Mouse (Mus musculus): ENCODE data around the gene Supt16. TPM values are rescaled to one million over a fixed set of nuclear protein-coding genes. Genes with fewer than 3 reads are reported as not detected.
A peak's percentile ranks its signal among the peaks of the same experiment; 100 is the strongest.

The Supt16 gene
- polyA plus RNA-seq, 1 experiment from 2014 or later: 39.0 TPM

- no peak for ATAC-seq
Measured at GRCm38 (mm10) chr14:52199412-52199811, 2.2 kb upstream of the Supt16 start.

GRCm38 (mm10) chr14:52198141-52198540 is 925 bp upstream of the Supt16 start:
- H3K9me3 ChIP-seq (ENCODE audit: control insufficient read depth, low read length): no peaks in the 10 kb centered on the region
- no peak overlapping the region for H3K9ac ChIP-seq (ENCODE audit: low read depth, low read length)
- no peak overlapping the region for H3K4me3 ChIP-seq (ENCODE audit: low read length)
- no peak overlapping the region for H3K27ac ChIP-seq (ENCODE audit: low read depth, low read length)
- no peak for ATAC-seq
- H3K4me1 ChIP-seq (ENCODE audit: control insufficient read depth, insufficient read depth, low read depth, low read length): peaks cover 18% of the 10 kb centered on the region
- no peaks in the 10 kb centered on the region for H3K27me3 ChIP-seq (replicated peaks; ENCODE audit: control insufficient read depth, insufficient read depth, low read length)
- WGBS: 25% methylated on average over 3 of the region's 3 CpGs
- H3K36me3 ChIP-seq (ENCODE audit: control insufficient read depth, insufficient read depth, low read length): peaks cover 21% of the 10 kb centered on the region
- peak overlapping the region; percentile 73; the same call in 1 of the 2 replicates for H3K4me2 ChIP-seq (ENCODE audit: low read length)

More at GRCm38 (mm10) chr14:52199412-52199811, 2.2 kb upstream of the Supt16 start:
- Histone ChIP-seq H3K9me3 (ENCODE audit: control insufficient read depth, low read length) (no peaks in the 10 kb centered on the region), H3K4me2 (ENCODE audit: low read length) (no peak overlapping the region), H3K9ac (ENCODE audit: low read depth, low read length) (no peak overlapping the region), H3K27me3 (replicated peaks; ENCODE audit: control insufficient read depth, insufficient read depth, low read length) (no peaks in the 10 kb centered on the region), H3K4me1 (ENCODE audit: control insufficient read depth, insufficient read depth, low read depth, low read length) (peaks cover 18% of the 10 kb centered on the region), H3K4me3 (ENCODE audit: low read length) (no peak overlapping the region), H3K36me3 (ENCODE audit: control insufficient read depth, insufficient read depth, low read length) (peaks cover 30% of the 10 kb centered on the region), H3K27ac (ENCODE audit: low read depth, low read length) (no peak overlapping the region)
- 94% methylated on average over 4 of the region's 4 CpGs for WGBS

GRCm38 (mm10) chr14:52196230-52197155 is 723 bp downstream of the Supt16 start:
- Histone ChIP-seq H3K9me3 (ENCODE audit: control insufficient read depth, low read length) (no peaks in the 10 kb centered on the region), H3K9ac (ENCODE audit: low read depth, low read length) (peak overlapping the region; percentile 93), H3K27ac (ENCODE audit: low read depth, low read length) (peak overlapping the region; percentile 88), H3K27me3 (replicated peaks; ENCODE audit: control insufficient read depth, insufficient read depth, low read length) (no peaks in the 10 kb centered on the region), H3K4me3 (ENCODE audit: low read length) (peak overlapping the region; percentile 100), H3K36me3 (ENCODE audit: control insufficient read depth, insufficient read depth, low read length) (peaks cover 14% of the 10 kb centered on the region), H3K4me2 (ENCODE audit: low read length) (peak overlapping the region; percentile 90), H3K4me1 (ENCODE audit: control insufficient read depth, insufficient read depth, low read depth, low read length) (peaks cover 18% of the 10 kb centered on the region)
- peak; percentile 12 for ATAC-seq
- under 1% methylated on average over 47 of the region's 59 CpGs for WGBS

GRCm38 (mm10) chr14:52195691-52196090 is 1.5 kb downstream of the Supt16 start:
- H3K4me3 ChIP-seq (ENCODE audit: low read length): peak overlapping the region; percentile 100
- no peak overlapping the region for H3K27ac ChIP-seq (ENCODE audit: low read depth, low read length)
- no peak for ATAC-seq
- H3K9me3 ChIP-seq (ENCODE audit: control insufficient read depth, low read length): no peaks in the 10 kb centered on the region
- 7% methylated on average over 3 of the region's 3 CpGs for WGBS
- H3K27me3 ChIP-seq (replicated peaks; ENCODE audit: control insufficient read depth, insufficient read depth, low read length): no peaks in the 10 kb centered on the region
- peaks cover 18% of the 10 kb centered on the region for H3K4me1 ChIP-seq (ENCODE audit: control insufficient read depth, insufficient read depth, low read depth, low read length)
- peaks cover 12% of the 10 kb centered on the region for H3K36me3 ChIP-seq (ENCODE audit: control insufficient read depth, insufficient read depth, low read length)
- H3K9ac ChIP-seq (ENCODE audit: low read depth, low read length): no peak overlapping the region
- peak overlapping the region; percentile 90 for H3K4me2 ChIP-seq (ENCODE audit: low read length)

GRCm38 (mm10) chr14:52190740-52191359 is 6.4 kb downstream of the Supt16 start:
- no peak overlapping the region for H3K9ac ChIP-seq (ENCODE audit: low read depth, low read length)
- H3K36me3 ChIP-seq (ENCODE audit: control insufficient read depth, insufficient read depth, low read length): no peaks in the 10 kb centered on the region
- no peaks in the 10 kb centered on the region for H3K9me3 ChIP-seq (ENCODE audit: control insufficient read depth, low read length)
- ATAC-seq: no peak
- H3K27ac ChIP-seq (ENCODE audit: low read depth, low read length): no peak overlapping the region
- no peak overlapping the region for H3K4me3 ChIP-seq (ENCODE audit: low read length)
- no peaks in the 10 kb centered on the region for H3K27me3 ChIP-seq (replicated peaks; ENCODE audit: control insufficient read depth, insufficient read depth, low read length)
- no peak overlapping the region for H3K4me2 ChIP-seq (ENCODE audit: low read length)
- H3K4me1 ChIP-seq (ENCODE audit: control insufficient read depth, insufficient read depth, low read depth, low read length): peaks cover 8% of the 10 kb centered on the region

- Histone ChIP-seq H3K36me3 (ENCODE audit: control insufficient read depth, insufficient read depth, low read length) (no peaks in the 10 kb centered on the region), H3K4me3 (ENCODE audit: low read length) (no peak overlapping the region), H3K9ac (ENCODE audit: low read depth, low read length) (no peak overlapping the region), H3K27ac (ENCODE audit: low read depth, low read length) (no peak overlapping the region), H3K9me3 (ENCODE audit: control insufficient read depth, low read length) (no peaks in the 10 kb centered on the region), H3K27me3 (replicated peaks; ENCODE audit: control insufficient read depth, insufficient read depth, low read length) (no peaks in the 10 kb centered on the region), H3K4me1 (ENCODE audit: control insufficient read depth, insufficient read depth, low read depth, low read length) (no peaks in the 10 kb centered on the region), H3K4me2 (ENCODE audit: low read length) (no peak overlapping the region)
- peak; percentile 45; the same call in 1 of the 2 replicates for ATAC-seq
- 72% methylated on average over 2 of the region's 2 CpGs for WGBS
Measured at GRCm38 (mm10) chr14:52189519-52189918, 7.7 kb downstream of the Supt16 start.

- H3K27me3 ChIP-seq (replicated peaks; ENCODE audit: control insufficient read depth, insufficient read depth, low read length): no peaks in the 10 kb centered on the region
- H3K36me3 ChIP-seq (ENCODE audit: control insufficient read depth, insufficient read depth, low read length): no peaks in the 10 kb centered on the region
- H3K4me3 ChIP-seq (ENCODE audit: low read length): no peak overlapping the region
- no peak for ATAC-seq
- no peaks in the 10 kb centered on the region for H3K9me3 ChIP-seq (ENCODE audit: control insufficient read depth, low read length)
- H3K4me1 ChIP-seq (ENCODE audit: control insufficient read depth, insufficient read depth, low read depth, low read length): no peaks in the 10 kb centered on the region
- H3K4me2 ChIP-seq (ENCODE audit: low read length): no peak overlapping the region
- no peak overlapping the region for H3K27ac ChIP-seq (ENCODE audit: low read depth, low read length)
- 79% methylated on average over 1 of the region's 1 CpGs for WGBS
- no peak overlapping the region for H3K9ac ChIP-seq (ENCODE audit: low read depth, low read length)
Measured at GRCm38 (mm10) chr14:52188788-52189187, 8.4 kb downstream of the Supt16 start.

GRCm38 (mm10) chr14:52166571-52166970 is 30.6 kb downstream of the Supt16 start:
- Histone ChIP-seq H3K36me3 (ENCODE audit: control insufficient read depth, insufficient read depth, low read length) (peaks cover 35% of the 10 kb centered on the region), H3K9ac (ENCODE audit: low read depth, low read length) (no peak overlapping the region)

GRCm38 (mm10) chr14:52160911-52161310 is 36.3 kb downstream of the Supt16 start:
- no peak for ATAC-seq
- Histone ChIP-seq H3K36me3 (ENCODE audit: control insufficient read depth, insufficient read depth, low read length) (peaks cover 39% of the 10 kb centered on the region), H3K4me2 (ENCODE audit: low read length) (no peak overlapping the region), H3K9ac (ENCODE audit: low read depth, low read length) (no peak overlapping the region), H3K27me3 (replicated peaks; ENCODE audit: control insufficient read depth, insufficient read depth, low read length) (no peaks in the 10 kb centered on the region), H3K27ac (ENCODE audit: low read depth, low read length) (no peak overlapping the region), H3K9me3 (ENCODE audit: control insufficient read depth, low read length) (no peaks in the 10 kb centered on the region), H3K4me1 (ENCODE audit: control insufficient read depth, insufficient read depth, low read depth, low read length) (no peaks in the 10 kb centered on the region), H3K4me3 (ENCODE audit: low read length) (no peak overlapping the region)
- WGBS: 86% methylated on average over 6 of the region's 6 CpGs

More at GRCm38 (mm10) chr14:52166571-52166970, 30.6 kb downstream of the Supt16 start:
- no peaks in the 10 kb centered on the region for H3K27me3 ChIP-seq (replicated peaks; ENCODE audit: control insufficient read depth, insufficient read depth, low read length)
- H3K27ac ChIP-seq (ENCODE audit: low read depth, low read length): no peak overlapping the region
- 93% methylated on average over 2 of the region's 2 CpGs for WGBS
- H3K9me3 ChIP-seq (ENCODE audit: control insufficient read depth, low read length): no peaks in the 10 kb centered on the region
- no peaks in the 10 kb centered on the region for H3K4me1 ChIP-seq (ENCODE audit: control insufficient read depth, insufficient read depth, low read depth, low read length)
- ATAC-seq: no peak
- no peak overlapping the region for H3K4me3 ChIP-seq (ENCODE audit: low read length)
- no peak overlapping the region for H3K4me2 ChIP-seq (ENCODE audit: low read length)

Data from hindbrain, embryonic 16.5 days (tissue).